Mouse (Mus musculus): ENCODE measurements around the gene Gdf9. TPM values are rescaled to one million over a fixed set of nuclear protein-coding genes. Genes with fewer than 3 reads are reported as not detected.

Gene Gdf9
- polyA plus RNA-seq, 1 experiment, result 3.7 TPM

DNA sequence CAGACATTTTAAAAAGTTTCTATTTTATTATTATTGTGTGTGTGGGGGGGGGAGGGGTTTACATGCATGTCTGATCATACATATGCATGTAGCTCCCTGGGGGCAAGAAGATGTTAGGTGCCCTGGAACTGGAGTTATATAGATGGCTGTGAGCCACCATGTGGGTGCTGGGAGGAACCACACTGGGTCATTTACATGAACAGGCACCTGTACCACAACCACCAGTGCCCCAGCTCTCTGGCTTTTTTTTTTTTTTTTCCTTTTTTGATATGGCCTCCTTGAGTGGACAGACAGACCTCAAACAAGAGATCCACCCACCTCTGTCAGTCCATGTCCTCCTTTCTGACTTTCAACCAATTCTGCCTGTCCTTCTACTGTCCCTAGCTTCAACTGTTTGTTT, 1.6 kb upstream of the Gdf9 start:
- peak overlapping the region; percentile 86 for H3K4me3 ChIP-seq

DNA sequence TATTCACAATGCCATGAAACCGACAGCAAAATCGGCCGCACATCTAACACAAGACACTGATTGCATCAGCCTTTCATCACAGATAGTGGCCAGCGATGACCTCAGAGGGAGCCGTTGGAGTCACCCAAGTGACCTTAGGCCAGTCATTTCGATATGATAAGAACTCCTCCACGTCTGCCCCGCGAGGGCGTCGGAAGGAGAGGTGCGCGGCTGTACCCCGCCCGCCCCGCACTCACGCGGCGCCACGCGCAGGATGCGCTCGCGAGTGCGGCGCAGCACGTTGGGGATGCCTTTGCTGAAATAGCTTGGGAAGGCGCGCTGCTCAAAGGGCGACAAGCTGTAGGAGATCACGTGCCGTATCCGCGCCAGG, 538 bp upstream of the Gdf9 start:
- TF ChIP-seq REST (IDR thresholded peaks at IDR 0.05; ENCODE audit: insufficient read depth, insufficient read length) (no peak), CEBPB (IDR thresholded peaks at IDR 0.05; ENCODE audit: insufficient read depth, poor library complexity, severe bottlenecking) (peak; percentile 88), E2F4 (IDR thresholded peaks at IDR 0.05; ENCODE audit: insufficient read depth) (no peak)
- Histone ChIP-seq H3K27me3 (ENCODE audit: control insufficient read depth, insufficient read depth, insufficient read length) (no peaks in the 10 kb centered on the region), H3K4me2 (ENCODE audit: low read depth) (peak overlapping the region; percentile 99), H3K4me3 (peak overlapping the region; percentile 86), H3ac (ENCODE audit: control insufficient read depth, insufficient read length) (peak overlapping the region; percentile 97), H3K79me2 (ENCODE audit: control insufficient read depth, insufficient read depth) (peaks cover 19% of the 10 kb centered on the region), H3K36me3 (ENCODE audit: control insufficient read depth, insufficient read depth) (peaks cover 14% of the 10 kb centered on the region)

More for the DNA sequence above, 1.6 kb upstream of the Gdf9 start:
- Histone ChIP-seq H3ac (ENCODE audit: control insufficient read depth, insufficient read length) (peak overlapping the region; percentile 97), H3K36me3 (ENCODE audit: control insufficient read depth, insufficient read depth) (peaks cover 14% of the 10 kb centered on the region), H3K4me2 (ENCODE audit: low read depth) (peak overlapping the region; percentile 99), H3K27me3 (ENCODE audit: control insufficient read depth, insufficient read depth, insufficient read length) (no peaks in the 10 kb centered on the region), H3K79me2 (ENCODE audit: control insufficient read depth, insufficient read depth) (peaks cover 19% of the 10 kb centered on the region)
- peak; percentile 9 for TF ChIP-seq POLR2A (IDR thresholded peaks at IDR 0.05; ENCODE audit: insufficient read length, low read depth)
- no peak for TF ChIP-seq CEBPB (IDR thresholded peaks at IDR 0.05; ENCODE audit: insufficient read depth, poor library complexity, severe bottlenecking)

DNA sequence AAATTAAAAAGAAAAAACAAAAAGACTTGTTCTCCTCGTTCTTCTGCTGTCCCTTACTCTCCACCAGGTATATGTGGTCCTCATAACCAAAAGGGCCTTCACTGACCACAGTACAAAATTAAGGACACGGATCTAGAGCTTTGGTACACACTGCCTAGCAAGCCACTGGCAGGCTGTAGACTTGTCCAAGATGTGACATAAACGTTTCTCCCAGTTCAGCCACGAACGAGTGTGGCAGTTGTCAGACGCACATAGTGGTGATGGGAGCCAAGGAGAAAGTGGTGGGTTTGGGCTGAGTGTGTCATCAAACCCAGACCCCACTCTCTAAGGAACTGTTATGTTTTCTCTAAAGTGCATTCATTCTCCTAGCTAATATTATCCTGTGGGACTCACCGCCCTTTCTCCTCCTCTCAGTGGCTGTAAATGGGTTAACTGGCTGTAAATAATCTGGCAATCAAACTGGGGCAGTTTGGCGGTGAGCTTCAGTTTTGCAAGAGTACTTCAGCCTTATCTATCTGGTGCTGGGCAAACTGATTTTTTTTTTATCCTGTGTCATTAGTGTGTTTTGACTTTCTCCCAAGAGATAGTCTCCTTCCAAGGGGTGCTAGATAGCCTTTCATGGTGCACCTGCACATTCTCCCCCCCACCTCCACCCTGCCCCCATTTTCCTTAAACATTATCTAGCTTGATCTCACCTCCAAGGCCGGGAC, 679 bp downstream of the Gdf9 start:
- TF ChIP-seq E2F4 (IDR thresholded peaks at IDR 0.05; ENCODE audit: insufficient read depth) (no peak), CEBPB (IDR thresholded peaks at IDR 0.05; ENCODE audit: insufficient read depth, poor library complexity, severe bottlenecking) (no peak), MYOD1 (IDR thresholded peaks at IDR 0.05; ENCODE audit: control insufficient read depth in 1 of 3, insufficient read length in 2 of 3, low read depth in 2 of 3) (no peak), TCF12 (IDR thresholded peaks at IDR 0.05; ENCODE audit: insufficient read depth, poor library complexity, severe bottlenecking) (no peak), MYOG (IDR thresholded peaks at IDR 0.05; ENCODE audit: control insufficient read depth in 1 of 3, insufficient read depth in 1 of 3, insufficient read length in 2 of 3, low read depth in 2 of 3) (no peak), MAX (IDR thresholded peaks at IDR 0.05; ENCODE audit: low read depth) (no peak), POLR2AphosphoS2 (IDR thresholded peaks at IDR 0.05; ENCODE audit: insufficient read length, low read depth) (no peak), USF1 (IDR thresholded peaks at IDR 0.05; ENCODE audit: low read depth) (no peak), TCF3 (IDR thresholded peaks at IDR 0.05; ENCODE audit: insufficient read length, low read depth) (no peak), SRF (IDR thresholded peaks at IDR 0.05; ENCODE audit: control insufficient read depth, insufficient read length, low read depth) (no peak), POLR2A (IDR thresholded peaks at IDR 0.05; ENCODE audit: insufficient read length, low read depth) (no peak), REST (IDR thresholded peaks at IDR 0.05; ENCODE audit: insufficient read depth, insufficient read length) (no peak)
- Histone ChIP-seq H3K27me3 (ENCODE audit: control insufficient read depth, insufficient read depth, insufficient read length) (peaks cover 3% of the 10 kb centered on the region), H3ac (ENCODE audit: control insufficient read depth, insufficient read length) (peak overlapping the region; percentile 97), H3K4me3 (peak overlapping the region; percentile 86), H3K79me2 (ENCODE audit: control insufficient read depth, insufficient read depth) (peaks cover 19% of the 10 kb centered on the region), H3K4me2 (ENCODE audit: low read depth) (peak overlapping the region; percentile 94), H3K36me3 (ENCODE audit: control insufficient read depth, insufficient read depth) (peaks cover 14% of the 10 kb centered on the region)

- TF ChIP-seq POLR2AphosphoS2 (IDR thresholded peaks at IDR 0.05; ENCODE audit: insufficient read length, low read depth), result no peak
- TF ChIP-seq USF1 (IDR thresholded peaks at IDR 0.05; ENCODE audit: low read depth), result no peak
- TF ChIP-seq MAX (IDR thresholded peaks at IDR 0.05; ENCODE audit: low read depth), result no peak
- TF ChIP-seq MYOD1 (IDR thresholded peaks at IDR 0.05; ENCODE audit: control insufficient read depth in 1 of 3, insufficient read length in 2 of 3, low read depth in 2 of 3), result no peak
- TF ChIP-seq CEBPB (IDR thresholded peaks at IDR 0.05; ENCODE audit: insufficient read depth, poor library complexity, severe bottlenecking), result no peak
- TF ChIP-seq TCF3 (IDR thresholded peaks at IDR 0.05; ENCODE audit: insufficient read length, low read depth), result no peak
- no peak for TF ChIP-seq POLR2A (IDR thresholded peaks at IDR 0.05; ENCODE audit: insufficient read length, low read depth)
- no peak for TF ChIP-seq MYOG (IDR thresholded peaks at IDR 0.05; ENCODE audit: control insufficient read depth in 1 of 3, insufficient read depth in 1 of 3, insufficient read length in 2 of 3, low read depth in 2 of 3)
- TF ChIP-seq E2F4 (IDR thresholded peaks at IDR 0.05; ENCODE audit: insufficient read depth), result no peak
- TF ChIP-seq TCF12 (IDR thresholded peaks at IDR 0.05; ENCODE audit: insufficient read depth, poor library complexity, severe bottlenecking), result no peak
- TF ChIP-seq REST (IDR thresholded peaks at IDR 0.05; ENCODE audit: insufficient read depth, insufficient read length), result no peak
- no peak for TF ChIP-seq SRF (IDR thresholded peaks at IDR 0.05; ENCODE audit: control insufficient read depth, insufficient read length, low read depth)
- no peak overlapping the region for H3K4me2 ChIP-seq (ENCODE audit: low read depth)
- no peak overlapping the region for H3ac ChIP-seq (ENCODE audit: control insufficient read depth, insufficient read length)
- H3K4me3 ChIP-seq, result no peak overlapping the region
- peaks cover 9% of the 10 kb centered on the region for H3K36me3 ChIP-seq (ENCODE audit: control insufficient read depth, insufficient read depth)
- H3K79me2 ChIP-seq (ENCODE audit: control insufficient read depth, insufficient read depth), result peaks cover 19% of the 10 kb centered on the region
- H3K27me3 ChIP-seq (ENCODE audit: control insufficient read depth, insufficient read depth, insufficient read length), result peaks cover 13% of the 10 kb centered on the region
Observed at GRCm38 (mm10) chr11:53433057-53433456, 2.2 kb downstream of the Gdf9 start.

DNA sequence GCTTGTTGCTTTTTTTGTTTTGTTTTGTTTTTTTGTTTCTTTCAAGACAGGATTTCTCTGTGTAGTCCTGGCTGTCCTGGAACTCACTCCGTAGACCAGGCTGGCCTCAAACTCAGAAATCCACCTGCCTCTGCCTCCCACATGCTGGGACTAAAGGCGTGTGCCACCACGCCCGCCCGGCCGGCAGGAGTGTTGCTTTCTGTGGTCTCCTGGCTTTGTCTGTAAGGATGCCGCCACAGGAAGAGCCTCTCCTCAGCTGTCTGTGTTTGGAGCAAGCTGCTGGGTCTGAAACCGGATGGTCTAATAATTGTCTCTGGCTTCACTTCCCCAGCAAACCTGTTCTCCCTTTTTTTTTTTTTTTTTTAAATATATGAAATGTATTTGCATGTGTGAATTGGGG, 4.7 kb downstream of the Gdf9 start:
- H3K36me3 ChIP-seq (ENCODE audit: control insufficient read depth, insufficient read depth), result no peaks in the 10 kb centered on the region
- TF ChIP-seq MAX (IDR thresholded peaks at IDR 0.05; ENCODE audit: low read depth) (no peak), REST (IDR thresholded peaks at IDR 0.05; ENCODE audit: insufficient read depth, insufficient read length) (no peak), E2F4 (IDR thresholded peaks at IDR 0.05; ENCODE audit: insufficient read depth) (no peak), TCF12 (IDR thresholded peaks at IDR 0.05; ENCODE audit: insufficient read depth, poor library complexity, severe bottlenecking) (no peak), MYOD1 (IDR thresholded peaks at IDR 0.05; ENCODE audit: control insufficient read depth in 1 of 3, insufficient read length in 2 of 3, low read depth in 2 of 3) (no peak), CEBPB (IDR thresholded peaks at IDR 0.05; ENCODE audit: insufficient read depth, poor library complexity, severe bottlenecking) (no peak), SRF (IDR thresholded peaks at IDR 0.05; ENCODE audit: control insufficient read depth, insufficient read length, low read depth) (no peak), MYOG (IDR thresholded peaks at IDR 0.05; ENCODE audit: control insufficient read depth in 1 of 3, insufficient read depth in 1 of 3, insufficient read length in 2 of 3, low read depth in 2 of 3) (no peak), TCF3 (IDR thresholded peaks at IDR 0.05; ENCODE audit: insufficient read length, low read depth) (no peak), POLR2AphosphoS2 (IDR thresholded peaks at IDR 0.05; ENCODE audit: insufficient read length, low read depth) (no peak), USF1 (IDR thresholded peaks at IDR 0.05; ENCODE audit: low read depth) (no peak), POLR2A (IDR thresholded peaks at IDR 0.05; ENCODE audit: insufficient read length, low read depth) (no peak)
- no peak overlapping the region for H3K4me2 ChIP-seq (ENCODE audit: low read depth)
- H3K79me2 ChIP-seq (ENCODE audit: control insufficient read depth, insufficient read depth), result peaks cover under 1% of the 10 kb centered on the region
- peaks cover 13% of the 10 kb centered on the region for H3K27me3 ChIP-seq (ENCODE audit: control insufficient read depth, insufficient read depth, insufficient read length)
- H3ac ChIP-seq (ENCODE audit: control insufficient read depth, insufficient read length), result no peak overlapping the region
- H3K4me3 ChIP-seq, result no peak overlapping the region
